11 mouse cellular contexts compared by ENCODE assay signal in genomic region chr3:65904711-65905110, GRCm38 (mm10). TPM values are rescaled to one million over a fixed set of nuclear protein-coding genes. Genes with fewer than 3 reads are reported as not detected.
A peak's percentile ranks its signal among the peaks of the same experiment; 100 is the strongest.
DNase-seq lines count a peak whose midpoint lies in the region; ATAC-seq and TF ChIP-seq lines count a peak whose summit lies in the region.
"Had no signal": no experiment of that assay in that cellular context is flagged by ENCODE, and none has a peak within 500 bp of the region (broad histone marks: within the 10 kb centered on the region; RNA-seq: fewer than 3 reads in every experiment).

No protein-coding gene starts in this region.

- H3K27ac ChIP-seq in kidney, embryonic 14.5 days (ENCODE audit: low read depth, low read length): no peak overlapping the region
- no peak overlapping the region for H3K27ac ChIP-seq in MEL (ENCODE audit: control insufficient read depth, low read depth, low read length)
- peak overlapping the region; percentile 52 for H3K27ac ChIP-seq in heart, embryonic 16.5 days (ENCODE audit: low read length)
- H3K27ac ChIP-seq: midbrain, embryonic 13.5 days had no signal

- no peaks in the 10 kb centered on the region for H3K27me3 ChIP-seq in kidney, embryonic 14.5 days (ENCODE audit: control insufficient read depth, insufficient read depth, low read length)
- peaks cover 2% of the 10 kb centered on the region in 2 experiments; a peak in 2 of 4 replicates for H3K27me3 ChIP-seq in MEL (ENCODE audit: control insufficient read depth in 1 of 2, insufficient read depth in 2 of 2, low read length in 2 of 2)
- no peaks in the 10 kb centered on the region for H3K27me3 ChIP-seq in heart, embryonic 16.5 days (ENCODE audit: control insufficient read depth, insufficient read depth, low read length)
- H3K27me3 ChIP-seq: midbrain, embryonic 13.5 days had no signal

- H3K9me3 ChIP-seq in kidney, embryonic 14.5 days (ENCODE audit: control insufficient read depth, low read length): no peaks in the 10 kb centered on the region
- no peaks in the 10 kb centered on the region for H3K9me3 ChIP-seq in MEL (replicated peaks; ENCODE audit: insufficient read depth, low read length)
- no peaks in the 10 kb centered on the region for H3K9me3 ChIP-seq in heart, embryonic 16.5 days (replicated peaks; ENCODE audit: control insufficient read depth, low read length)
- H3K9me3 ChIP-seq: midbrain, embryonic 13.5 days had no signal

- H3K4me2 ChIP-seq in kidney, embryonic 14.5 days (replicated peaks; ENCODE audit: low read depth, low read length): no peak overlapping the region
- peak overlapping the region; percentile 0; the same call in 1 of the 2 replicates for H3K4me2 ChIP-seq in heart, embryonic 16.5 days (ENCODE audit: low read depth, low read length)
- H3K4me2 ChIP-seq: midbrain, embryonic 13.5 days had no signal

- TF ChIP-seq POLR2A in MEL (IDR thresholded peaks at IDR 0.05; ENCODE audit: control insufficient read depth in 1 of 2, insufficient read depth in 1 of 2, low read depth in 1 of 2, low read length in 2 of 2, poor library complexity in 1 of 2): no peak

- no peak overlapping the region for H3K4me3 ChIP-seq in kidney, embryonic 14.5 days (ENCODE audit: low read length)
- no peak overlapping the region for H3K4me3 ChIP-seq in MEL (ENCODE audit: control insufficient read depth in 1 of 2, insufficient read depth in 1 of 2, low read depth in 2 of 2, low read length in 2 of 2)
- H3K4me3 ChIP-seq in heart, embryonic 16.5 days (ENCODE audit: low read length): no peak overlapping the region
- H3K4me3 ChIP-seq: midbrain, embryonic 13.5 days had no signal

- DNase-seq in kidney, adult 18-20 months: no peak
- DNase-seq in MEL (ENCODE audit: low read depth, low spot score): peak; percentile 71
- DNase-seq in embryo, embryonic 9.5 days (ENCODE audit: extremely low spot score): peak; percentile 49
- no peak for DNase-seq in spleen, postnatal 4 days (ENCODE audit: low spot score in 2 of 2)
- no peak for DNase-seq in left cerebral cortex, adult 8-10 months (ENCODE audit: low spot score in 2 of 2)
- DNase-seq in gastrocnemius, adult 18-20 months (ENCODE audit: low spot score): no peak
- DNase-seq: thymus, adult 2 months had no signal

- TF ChIP-seq RAD21 in MEL (IDR thresholded peaks at IDR 0.05; ENCODE audit: low read depth, low read length): no peak

- 14% methylated on average over 6 of the region's 6 CpGs for WGBS in kidney, embryonic 14.5 days
- 10% methylated on average over 6 of the region's 6 CpGs for WGBS in heart, embryonic 16.5 days

- peaks cover 8% of the 10 kb centered on the region for H3K4me1 ChIP-seq in kidney, embryonic 14.5 days (ENCODE audit: control insufficient read depth, insufficient read depth, low read length)
- H3K4me1 ChIP-seq in MEL (ENCODE audit: control insufficient read depth in 1 of 2, insufficient read depth in 2 of 2, low read length in 2 of 2): peaks cover 0 to 16% of the 10 kb centered on the region in 2 experiments; a peak in 1 of 4 replicates
- peaks cover 20% of the 10 kb centered on the region for H3K4me1 ChIP-seq in heart, embryonic 16.5 days (ENCODE audit: control insufficient read depth, insufficient read depth, low read length)
- H3K4me1 ChIP-seq: midbrain, embryonic 13.5 days had no signal

- peak; percentile 49; the same call in 1 of the 2 replicates for ATAC-seq in kidney, embryonic 14.5 days (ENCODE audit: low FRiP score, low TSS enrichment)
- ATAC-seq in heart, embryonic 16.5 days (replicated peaks; ENCODE audit: extremely low read depth, insufficient read depth, low FRiP score): peak; percentile 84
- ATAC-seq: hindbrain, embryonic 16.5 days; midbrain, embryonic 13.5 days had no signal

- no peaks in the 10 kb centered on the region for H3K36me3 ChIP-seq in kidney, embryonic 14.5 days (ENCODE audit: control insufficient read depth, insufficient read depth, low read length)
- H3K36me3 ChIP-seq in MEL (ENCODE audit: control insufficient read depth in 1 of 2, insufficient read depth in 2 of 2, low read length in 2 of 2): peaks cover 0 to 5% of the 10 kb centered on the region in 2 experiments; a peak in 2 of 4 replicates
- H3K36me3 ChIP-seq in heart, embryonic 16.5 days (ENCODE audit: control insufficient read depth, insufficient read depth): no peaks in the 10 kb centered on the region
- H3K36me3 ChIP-seq: midbrain, embryonic 13.5 days had no signal

- TF ChIP-seq EP300 in MEL (IDR thresholded peaks at IDR 0.05; ENCODE audit: low read depth in 1 of 2, low read length in 2 of 2): no peak

- no peak for TF ChIP-seq CTCF in MEL (IDR thresholded peaks at IDR 0.05 in 2 of 3, conservative IDR thresholded peaks at IDR 0.05 in 1 of 3; ENCODE audit: control insufficient read depth in 1 of 3, insufficient read depth in 1 of 3, low read depth in 2 of 3, low read length in 3 of 3, poor library complexity in 1 of 3, severe bottlenecking in 1 of 3)

- H3K9ac ChIP-seq in kidney, embryonic 14.5 days (ENCODE audit: low read depth, low read length): no peak overlapping the region
- no peak overlapping the region for H3K9ac ChIP-seq in MEL (ENCODE audit: control insufficient read depth, low read depth, low read length, poor library complexity, severe bottlenecking)
- no peak overlapping the region for H3K9ac ChIP-seq in heart, embryonic 16.5 days (ENCODE audit: low read length)
- H3K9ac ChIP-seq: midbrain, embryonic 13.5 days had no signal

- H3K79me2 ChIP-seq in MEL (ENCODE audit: control insufficient read depth, insufficient read depth, low read length, poor library complexity): no peaks in the 10 kb centered on the region

TF ChIP-seq in MEL, 35 proteins besides CTCF, POLR2A, EP300 and RAD21:
- no peak for TF ChIP-seq MXI1 (IDR thresholded peaks at IDR 0.05; ENCODE audit: low read depth, low read length)
- TF ChIP-seq E2F4 (IDR thresholded peaks at IDR 0.05; ENCODE audit: borderline replicate concordance, low read depth, low read length): no peak
- TF ChIP-seq MYB (IDR thresholded peaks at IDR 0.05; ENCODE audit: low read depth, low read length): no peak
- TF ChIP-seq SIN3A (IDR thresholded peaks at IDR 0.05; ENCODE audit: low read length): no peak
- no peak for TF ChIP-seq MAX (IDR thresholded peaks at IDR 0.05; ENCODE audit: low read length)
- TF ChIP-seq MEF2A (IDR thresholded peaks at IDR 0.05; ENCODE audit: extremely low read depth, insufficient replicate concordance, low read depth, low read length, poor library complexity, severe bottlenecking): 0 out of 2 replicates have a peak, but pooled peaks have one; percentile 30
- no peak for TF ChIP-seq MAZ (IDR thresholded peaks at IDR 0.05; ENCODE audit: low read depth, low read length)
- no peak for TF ChIP-seq NRF1 (IDR thresholded peaks at IDR 0.05; ENCODE audit: insufficient read depth, low read depth, low read length, poor library complexity, severe bottlenecking)
- TF ChIP-seq JUND (IDR thresholded peaks at IDR 0.05; ENCODE audit: low read depth, low read length): 0 out of 2 replicates have a peak, but pooled peaks have one; percentile 57
- no peak for TF ChIP-seq GABPA (IDR thresholded peaks at IDR 0.05; ENCODE audit: low read depth, low read length)
- no peak for TF ChIP-seq UBTF (IDR thresholded peaks at IDR 0.05; ENCODE audit: borderline replicate concordance, insufficient read depth, low read depth, low read length)
- peak; percentile 70 for TF ChIP-seq GATA1 (IDR thresholded peaks at IDR 0.05; ENCODE audit: low read depth, low read length)

RNA-seq across cellular contexts. Expression of gene Ccnl1, which starts 53.3 kb away (rescaled TPM):
- polyA plus RNA-seq in kidney, embryonic 14.5 days (2014; fragmentation: Nextera tagmentation; extraction: Ambion mirVana): 88.7 and 136 TPM in 2 replicates
- 20.1 and 20.5 TPM in 2 replicates for total RNA-seq in MEL (2012; rRNA removed)
- 10 to 100 TPM in 1 of 2 experiments, not detected in 1; 56.5 TPM for polyA plus RNA-seq in MEL (2012; ENCODE audit: insufficient read depth in 1 of 2, insufficient read length in 2 of 2, low read depth in 1 of 2, low replicate concordance in 2 of 2, missing spikeins in 1 of 2)
- 68.2 and 70.6 TPM in 2 replicates for polyA plus RNA-seq in heart, embryonic 16.5 days (2015; fragmentation: Nextera tagmentation; extraction: Ambion mirVana)
- total RNA-seq in left cerebral cortex, adult 8-10 months (2022): 10 to 100 TPM; 50.2 to 57.0 (median 52.7) TPM
- 10 to 100 TPM; 12.6 to 14.4 TPM for total RNA-seq in gastrocnemius, adult 18-20 months (2021)

Comparison
In these comparisons a context has a peak if more than half of its experiments do, and no peak if none do; other contexts are left out.
1. DNase-seq: peak in MEL (single experiment) and embryo, embryonic 9.5 days (single experiment); none in kidney, adult 18-20 months (single experiment), spleen, postnatal 4 days (0 of 2), left cerebral cortex, adult 8-10 months (0 of 2) and gastrocnemius, adult 18-20 months (single experiment).